Mouse (Mus musculus) frontal cortex, postnatal 36 days (tissue): Measurements from ENCODE around the gene Ablim1.

ENCODE experiments used
- DNase-seq, 2 experiments: peaks; one replicate each; pipeline ENCODE4 v3.0.0; 2022; ENCODE audit warnings: low spot score in 2 of 2

Ablim1 gene

GRCm38 (mm10) chr19:57077826-57078699 is 236.7 kb downstream of the Ablim1 start:
- DNase-seq = no peak

GRCm38 (mm10) chr19:57073450-57073849 is 241.3 kb downstream of the Ablim1 start:
- no peak for DNase-seq

DNA sequence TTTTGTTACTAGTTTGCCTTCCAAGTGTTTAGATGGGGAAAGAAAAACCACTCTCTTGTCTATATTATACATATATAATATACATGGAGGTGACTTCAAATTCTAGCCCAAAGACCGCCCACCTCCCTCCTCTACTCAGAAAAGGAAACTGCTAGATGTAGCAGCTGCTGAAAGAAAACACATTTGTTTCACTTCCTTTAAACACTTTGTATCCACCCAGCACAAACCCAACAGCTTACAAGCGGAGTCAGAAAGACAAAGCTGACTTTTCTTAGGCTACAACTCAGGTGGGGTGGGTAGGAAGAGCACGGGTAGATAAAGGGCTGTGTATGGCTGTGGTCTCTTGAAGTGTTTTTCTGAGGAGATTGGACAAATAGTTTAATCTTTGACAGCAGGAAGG is 242.0 kb downstream of the Ablim1 start:
- no peak for DNase-seq

DNA sequence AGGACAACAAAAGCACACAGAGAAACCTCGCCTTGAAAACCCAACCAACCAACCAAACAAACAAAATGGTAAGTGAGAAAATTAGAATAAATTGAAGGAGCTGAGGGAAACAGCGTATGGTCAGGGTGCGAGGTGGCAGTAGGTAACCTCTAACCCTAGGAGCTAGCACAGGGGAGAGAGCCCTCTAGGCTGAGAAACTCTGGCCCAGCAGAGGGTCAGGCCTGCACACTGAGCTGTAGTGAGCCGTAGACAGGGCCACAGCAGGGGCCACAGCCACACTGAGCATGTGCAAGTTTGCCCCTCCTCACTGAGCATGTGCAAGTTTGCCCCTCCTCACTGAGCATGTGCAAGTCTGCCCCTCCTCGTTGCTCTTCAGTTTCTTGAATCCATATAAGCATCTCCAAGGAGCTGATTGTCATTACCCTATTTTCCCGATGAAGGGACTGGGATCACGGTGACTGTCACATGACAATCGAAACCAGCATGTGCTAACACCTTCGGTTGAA is 247.6 kb downstream of the Ablim1 start:
- DNase-seq = no peak

DNA sequence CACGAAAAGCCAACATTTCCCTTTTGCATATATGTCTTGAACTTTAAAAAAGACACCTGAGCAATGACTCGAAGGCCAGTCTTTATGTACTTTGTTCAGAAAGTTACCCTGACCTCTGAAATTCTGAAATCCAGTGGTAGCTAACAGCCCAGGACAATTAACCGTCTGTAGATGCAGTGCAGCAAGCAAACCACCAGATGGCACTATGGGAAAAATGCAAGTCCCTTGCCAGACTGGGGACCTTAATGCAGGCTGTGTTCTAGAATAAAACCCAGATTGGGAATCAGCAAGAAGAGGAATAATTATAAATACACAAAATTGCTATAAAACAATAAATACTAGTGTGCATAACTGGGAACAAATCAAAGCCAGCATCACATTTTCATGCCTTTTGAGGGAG is 248.4 kb downstream of the Ablim1 start:
- DNase-seq = peak; percentile 68 to 76

GRCm38 (mm10) chr19:57062746-57063145 is 252.0 kb downstream of the Ablim1 start:
- no peak for DNase-seq

DNA sequence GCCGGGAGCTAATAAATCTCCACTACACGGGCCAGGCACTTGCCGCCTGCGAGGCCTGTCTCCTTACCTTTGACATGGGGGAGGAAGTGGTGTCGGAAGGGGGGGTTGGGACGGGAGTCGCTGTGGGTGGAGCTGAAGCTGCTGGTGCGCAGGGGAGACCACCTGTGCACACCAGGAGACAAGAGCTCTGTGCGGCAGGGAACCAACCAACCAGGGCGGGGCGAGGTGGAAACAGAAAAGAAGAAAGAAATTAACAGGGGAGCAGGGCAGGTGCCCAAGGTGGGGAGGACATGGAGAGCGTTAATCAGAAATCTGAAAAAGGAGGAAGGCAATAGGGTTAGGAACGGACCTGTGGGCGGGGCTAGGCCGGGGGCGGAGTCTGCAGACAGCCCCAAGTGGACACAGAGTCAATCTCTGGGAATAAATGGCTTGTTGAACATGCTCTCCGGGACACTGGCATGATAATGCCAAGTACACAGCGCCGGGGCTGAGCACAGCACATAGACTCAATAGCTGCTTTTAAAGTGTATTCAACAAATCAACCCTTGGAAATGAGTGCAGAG is 255.6 kb downstream of the Ablim1 start:
- no peak for DNase-seq

DNA sequence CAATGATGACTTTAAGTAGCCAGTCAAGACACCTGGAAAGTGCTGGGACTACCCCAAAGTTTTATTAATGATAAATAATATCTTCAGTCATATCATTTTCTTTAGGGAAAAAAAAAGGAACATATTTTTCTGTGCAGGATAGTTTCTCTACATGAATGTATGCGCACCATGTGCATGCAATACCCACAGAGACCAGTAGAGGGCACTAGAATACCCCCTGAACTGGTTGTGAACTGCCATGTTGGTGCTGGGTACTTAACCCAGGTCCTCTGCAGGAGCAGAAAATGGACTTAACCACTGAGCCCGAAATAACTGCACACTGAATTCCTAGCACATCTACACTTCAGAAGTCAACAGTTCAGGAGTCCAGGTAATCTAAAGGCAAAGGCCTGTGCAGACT is 257.2 kb downstream of the Ablim1 start:
- no peak for DNase-seq

DNA sequence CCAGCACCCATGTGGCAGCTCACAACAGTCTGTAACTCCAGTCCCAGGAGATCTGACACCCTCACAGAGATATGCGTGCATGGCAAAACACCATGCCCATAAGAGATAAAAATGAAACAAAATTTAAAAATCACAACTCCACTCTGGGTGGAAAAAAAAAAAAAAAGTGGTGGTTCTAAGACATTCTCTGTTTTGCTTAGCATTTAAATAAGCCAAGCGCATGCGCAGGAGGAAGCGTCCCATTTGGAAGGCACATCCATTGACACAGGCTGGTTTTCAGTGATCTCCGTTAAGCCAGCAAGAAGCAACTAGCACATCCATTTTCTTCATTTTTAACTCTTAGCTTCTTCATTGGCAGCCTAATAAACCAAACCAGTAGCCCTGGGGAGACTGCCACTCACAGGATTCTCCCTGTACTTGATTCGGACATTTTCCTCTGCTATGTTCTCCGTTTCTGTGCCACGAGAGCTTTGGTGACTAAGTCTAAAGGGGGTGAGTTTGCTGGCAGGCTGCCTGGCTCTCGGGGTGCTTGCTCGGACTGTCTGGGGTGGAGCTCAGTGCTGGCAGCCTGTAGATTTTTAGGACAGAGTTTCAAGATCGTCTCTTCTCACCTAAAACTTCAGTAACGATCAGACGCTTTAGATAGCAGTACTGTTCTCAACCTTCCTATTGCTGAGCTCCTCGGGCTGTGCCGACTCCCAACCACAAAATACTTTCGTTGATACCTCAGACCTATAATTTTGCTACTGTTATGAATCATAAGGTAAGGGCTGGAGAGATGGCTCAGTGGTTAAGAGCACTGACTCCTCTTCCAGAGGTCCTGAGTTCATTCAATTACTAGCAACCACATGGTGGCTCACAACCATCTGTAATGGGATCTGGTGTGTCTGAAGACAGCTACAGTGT is 259.3 kb downstream of the Ablim1 start:
- DNase-seq = peak; percentile 18 to 49

DNA sequence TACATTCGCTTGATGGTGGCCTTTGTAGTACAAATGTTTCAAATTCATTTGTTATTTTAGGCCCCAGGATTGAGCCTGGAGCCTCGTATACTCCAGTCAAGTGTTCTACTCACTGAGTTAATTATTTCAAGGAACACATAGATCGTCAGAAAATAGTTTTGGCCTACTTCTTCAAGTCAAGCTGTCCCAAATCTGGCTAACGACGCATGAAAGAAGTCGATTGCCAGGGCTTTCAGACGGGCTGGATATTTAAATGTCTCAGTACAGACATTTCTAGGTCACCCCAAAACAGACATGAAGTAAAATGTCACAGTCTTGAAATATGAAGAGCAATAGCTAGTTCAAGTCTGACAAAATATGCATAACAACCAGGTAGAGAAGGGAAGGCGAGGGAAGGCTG is 261.8 kb downstream of the Ablim1 start:
- DNase-seq = no peak

DNA sequence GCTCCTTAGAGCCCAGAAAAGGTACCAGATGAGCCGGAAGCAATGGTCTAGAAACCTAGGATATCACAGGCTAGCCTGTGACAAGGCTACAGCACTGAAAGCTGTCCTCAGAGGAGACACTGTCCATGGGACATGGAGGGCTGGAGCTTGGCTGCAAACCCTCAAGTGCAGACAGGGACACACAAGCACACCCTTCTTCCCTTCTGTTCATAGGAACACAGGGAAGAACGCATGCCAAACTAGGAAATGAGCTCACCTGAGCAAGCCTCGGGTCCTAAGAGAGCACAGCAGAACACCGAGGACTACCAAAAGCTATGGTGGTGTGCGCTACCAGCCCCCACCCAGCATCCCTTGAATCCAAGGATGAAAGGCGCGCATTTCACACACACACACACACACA is 262.7 kb downstream of the Ablim1 start:
- no peak for DNase-seq

- DNase-seq = no peak
Measured at GRCm38 (mm10) chr19:57049592-57050090, 265.1 kb downstream of the Ablim1 start.

GRCm38 (mm10) chr19:57047671-57048320 is 266.9 kb downstream of the Ablim1 start:
- no peak for DNase-seq

DNA sequence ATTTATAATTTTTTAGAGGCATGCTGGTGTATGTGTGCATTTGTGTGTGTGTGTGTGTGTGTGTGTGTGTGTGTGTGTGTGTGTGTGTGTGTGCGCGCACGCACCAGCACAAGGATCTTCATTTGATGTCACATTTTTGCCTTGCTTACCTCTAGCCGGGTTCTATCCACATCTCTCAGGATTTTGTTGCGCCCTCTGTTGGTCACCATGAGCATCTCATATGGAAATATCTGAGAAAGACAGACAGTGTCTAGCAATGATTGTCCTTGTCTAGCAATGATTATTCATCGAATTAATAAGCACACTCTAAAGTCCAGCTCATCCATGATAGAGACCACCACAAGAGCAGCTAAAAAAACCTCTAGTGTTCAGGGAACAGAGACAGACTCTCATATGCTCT is 275.5 kb downstream of the Ablim1 start:
- DNase-seq = peak in 1 of 2 experiments; percentile 17

GRCm38 (mm10) chr19:57036860-57037259 is 277.9 kb downstream of the Ablim1 start:
- DNase-seq = no peak

- peak; percentile 57 to 67 for DNase-seq
Measured at GRCm38 (mm10) chr19:57031582-57031981, 283.1 kb downstream of the Ablim1 start.

DNA sequence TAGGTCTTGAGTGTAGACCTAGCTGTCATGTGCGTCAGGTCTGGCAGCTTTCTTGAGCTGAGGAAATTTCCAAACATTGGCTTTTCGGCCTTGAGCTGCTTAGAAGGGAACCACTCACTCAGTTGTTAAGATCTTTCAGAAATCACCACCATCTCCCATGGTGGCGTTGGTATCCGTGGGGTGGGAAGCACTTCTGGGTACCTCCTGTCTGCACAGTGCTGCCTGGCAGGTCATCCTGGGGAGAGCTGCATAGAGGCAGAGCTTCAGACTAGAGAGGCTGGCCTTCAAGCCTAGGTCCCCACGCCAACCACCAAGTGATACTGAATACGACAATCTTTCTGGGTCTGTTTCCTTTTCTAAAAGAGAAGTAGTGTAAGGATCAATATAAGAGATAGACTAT is 285.3 kb downstream of the Ablim1 start:
- DNase-seq = no peak

DNA sequence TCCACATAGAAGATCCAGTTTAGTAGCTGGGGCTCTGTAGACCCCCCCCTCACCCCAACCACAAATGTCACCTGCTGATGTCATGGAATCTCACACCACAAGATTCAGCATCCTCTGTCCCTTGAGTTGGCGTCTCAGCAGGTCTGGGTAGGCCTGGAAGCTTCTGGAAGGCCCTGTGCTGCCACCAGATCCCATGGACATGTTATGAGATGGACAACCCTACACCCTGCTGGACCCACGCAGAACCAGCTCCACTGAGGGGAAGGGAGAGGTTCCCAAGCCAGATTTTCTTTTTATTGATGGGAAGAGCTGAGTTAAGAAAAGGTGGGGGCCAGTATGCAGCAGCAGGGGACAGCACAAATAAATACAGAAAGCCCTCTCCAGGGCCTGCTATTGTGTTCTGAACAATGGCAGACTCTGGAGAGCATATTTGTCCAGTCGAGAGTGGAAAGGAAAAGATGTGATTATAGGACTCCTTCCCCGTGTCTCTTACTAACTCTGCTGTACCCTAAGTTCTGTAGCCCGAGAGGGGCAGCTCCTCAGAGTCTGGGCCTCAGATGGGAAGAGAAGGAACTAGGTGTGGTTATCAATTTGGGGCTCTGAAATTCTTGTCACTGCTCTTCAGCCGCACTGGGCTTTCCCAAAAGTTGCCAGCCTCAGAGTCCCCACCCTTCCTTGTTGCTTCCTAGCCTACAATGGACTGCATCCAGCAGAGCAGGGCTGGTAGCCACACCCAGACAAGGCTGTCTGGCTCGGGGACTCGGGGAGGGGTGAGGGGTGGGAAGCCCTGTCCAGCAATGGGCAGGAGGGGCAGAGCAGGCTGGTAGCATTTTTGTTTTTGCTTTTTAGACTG is 286.2 kb downstream of the Ablim1 start:
- no peak for DNase-seq

DNA sequence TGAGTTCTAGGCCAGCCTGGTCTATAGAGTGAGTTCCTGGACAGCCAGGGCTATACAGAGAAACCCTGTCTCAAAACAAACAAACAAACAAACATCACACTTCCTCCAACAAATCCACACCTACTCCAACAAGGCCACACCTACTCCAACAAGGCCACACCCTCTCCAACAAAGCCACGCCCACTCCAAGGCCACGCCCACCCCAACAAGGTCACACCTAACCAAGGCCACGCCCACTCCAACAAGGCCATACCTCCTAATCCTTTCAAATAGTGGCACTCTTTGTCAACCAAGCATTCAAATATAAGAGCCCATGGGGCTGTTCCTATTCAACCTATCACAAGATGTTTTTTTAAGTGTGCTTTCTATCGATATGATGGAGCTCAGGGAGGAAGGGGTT is 288.2 kb downstream of the Ablim1 start:
- no peak for DNase-seq

GRCm38 (mm10) chr19:57017785-57018179 is 296.9 kb downstream of the Ablim1 start:
- DNase-seq = no peak
